Mouse (Mus musculus) hindbrain, postnatal 0 days (tissue): Measurements from ENCODE around the gene Selenof. TPM values are rescaled to one million over a fixed set of nuclear protein-coding genes. Genes with fewer than 3 reads are reported as not detected.

Experiments used
- ATAC-seq: fragments of 200-750 bp; cut with Nextera tagmentation; 2 replicates; pipeline ENCODE4 v1.8.0; 2017; ENCODE audit warnings: mild to moderate bottlenecking, moderate TSS enrichment, moderate library complexity
- DNase-seq: peaks from one replicate; pipeline ENCODE4 v3.0.0-alpha.2; 2015; ENCODE audit warnings: low spot score
- H3K27ac ChIP-seq: fragments of 300-500 bp; sonication (generic); 2 replicates; pipeline ENCODE4 v1.5.1; 2014; ENCODE audit warnings: mild to moderate bottlenecking
- H3K27me3 ChIP-seq: fragments of 300-500 bp; sonication (generic); 2 replicates; pipeline ENCODE4 v1.6.1; 2014; ENCODE audit warnings: low read length, mixed read lengths; ENCODE audit not compliant: insufficient read depth
- H3K36me3 ChIP-seq: fragments of 300-500 bp; sonication (generic); 2 replicates; pipeline ENCODE4 v1.6.1; 2014; ENCODE audit warnings: low read length, mixed read lengths; ENCODE audit not compliant: insufficient read depth
- H3K4me1 ChIP-seq: fragments of 300-500 bp; sonication (generic); 2 replicates; pipeline ENCODE4 v1.6.1; 2014; ENCODE audit warnings: antibody characterized with exemption, low read length, mixed read lengths; ENCODE audit not compliant: insufficient read depth
- H3K4me2 ChIP-seq: fragments of 300-500 bp; sonication (generic); 2 replicates; pipeline ENCODE4 v1.6.1; 2014; ENCODE audit warnings: low read depth, mild to moderate bottlenecking, low read length, moderate library complexity, mixed read lengths
- H3K4me3 ChIP-seq: fragments of 300-500 bp; sonication (generic); 2 replicates; pipeline ENCODE4 v1.5.1; 2014; ENCODE audit warnings: low read length
- H3K9ac ChIP-seq: fragments of 300-500 bp; sonication (generic); replicated peaks from 2 replicates; pipeline ENCODE4 v1.6.1; 2014; ENCODE audit warnings: mild to moderate bottlenecking, low read length, moderate library complexity, mixed read lengths
- H3K9me3 ChIP-seq: fragments of 300-500 bp; sonication (generic); 2 replicates; pipeline ENCODE4 v1.6.1; 2016; ENCODE audit warnings: low read length, mixed read lengths
- CTCF ChIP-seq: IDR thresholded peaks from 2 replicates; pipeline ENCODE4 v1.5.1; 2016; ENCODE audit warnings: antibody characterized with exemption, control low read depth, low read depth
- WGBS: fragments of 180-500 bp; shearing (Covaris S2); extraction: QIAGEN DNeasy Blood & Tissue Kit; methylation state at CpG from one replicate; pipeline ENCODE4 v1.1.7; 2014; 5-methylcytosine and 5-hydroxymethylcytosine counted together
- polyA plus RNA-seq: library from polyadenylated mRNA; unstranded; fragments of >200 nt; fragmentation: Nextera tagmentation; extraction: Ambion mirVana; gene quantifications from 2 replicates; pipeline ENCODE4 v1.2.1, GENCODE M21; 2015
- total RNA-seq: library from RNA; depleted of rRNA; stranded (reverse); fragments of >200 nt; gene quantifications from 2 replicates; pipeline ENCODE4 v1.2.3, GENCODE M21; 2014

The Selenof gene
- total and polyA plus RNA-seq, 2 experiments from 2014 or later: 210 to 686 TPM

- 47% methylated on average over 8 of the region's 8 CpGs for WGBS
- Histone ChIP-seq H3K4me2 (no peak overlapping the region), H3K9ac (no peak overlapping the region)
Observed at GRCm38 (mm10) chr3:144616654-144617425, 46.7 kb downstream of the Selenof start.

GRCm38 (mm10) chr3:144617633-144618180 is 47.6 kb downstream of the Selenof start:
- 81% methylated on average over 10 of the region's 10 CpGs for WGBS
- no peaks in the 10 kb centered on the region for H3K36me3 ChIP-seq
- no peaks in the 10 kb centered on the region for H3K27me3 ChIP-seq
- DNase-seq (no peak), ATAC-seq (no peak)
- no peak overlapping the region for H3K4me2 ChIP-seq
- H3K4me1 ChIP-seq: no peaks in the 10 kb centered on the region
- no peaks in the 10 kb centered on the region for H3K9me3 ChIP-seq
- H3K27ac ChIP-seq: no peak overlapping the region
- no peak for TF ChIP-seq CTCF
- H3K9ac ChIP-seq: no peak overlapping the region
- no peak overlapping the region for H3K4me3 ChIP-seq

More at GRCm38 (mm10) chr3:144616654-144617425, 46.7 kb downstream of the Selenof start:
- Histone ChIP-seq H3K4me1 (no peaks in the 10 kb centered on the region), H3K9me3 (no peaks in the 10 kb centered on the region), H3K4me3 (no peak overlapping the region), H3K27me3 (no peaks in the 10 kb centered on the region), H3K36me3 (no peaks in the 10 kb centered on the region), H3K27ac (no peak overlapping the region)
- peak; percentile 94 for DNase-seq
- TF ChIP-seq CTCF: peak; percentile 97
- ATAC-seq: peak; percentile 96

- Histone ChIP-seq H3K9ac (no peak overlapping the region), H3K4me2 (no peak overlapping the region), H3K4me3 (no peak overlapping the region), H3K36me3 (no peaks in the 10 kb centered on the region), H3K27ac (no peak overlapping the region), H3K4me1 (no peaks in the 10 kb centered on the region), H3K9me3 (no peaks in the 10 kb centered on the region), H3K27me3 (no peaks in the 10 kb centered on the region)
- no peak for TF ChIP-seq CTCF
- DNase-seq (peak; percentile 44), ATAC-seq (peak; percentile 70)
- WGBS: 65% methylated on average over 13 of the region's 13 CpGs
Observed at GRCm38 (mm10) chr3:144622930-144623612, 53.0 kb downstream of the Selenof start.

GRCm38 (mm10) chr3:144625691-144626090 is 55.6 kb downstream of the Selenof start:
- no peaks in the 10 kb centered on the region for H3K9me3 ChIP-seq
- no peak overlapping the region for H3K9ac ChIP-seq
- H3K4me3 ChIP-seq: no peak overlapping the region
- H3K36me3 ChIP-seq: no peaks in the 10 kb centered on the region
- no peaks in the 10 kb centered on the region for H3K4me1 ChIP-seq
- ATAC-seq (no peak), DNase-seq (no peak)
- no peak overlapping the region for H3K27ac ChIP-seq
- WGBS: 80% methylated on average over 5 of the region's 5 CpGs
- TF ChIP-seq CTCF: no peak
- H3K27me3 ChIP-seq: no peaks in the 10 kb centered on the region
- no peak overlapping the region for H3K4me2 ChIP-seq

GRCm38 (mm10) chr3:144628005-144628914 is 58.2 kb downstream of the Selenof start:
- no peak for ATAC-seq

GRCm38 (mm10) chr3:144628915-144629230 is 58.8 kb downstream of the Selenof start:
- Histone ChIP-seq H3K9ac (no peak overlapping the region), H3K4me1 (no peaks in the 10 kb centered on the region)
- WGBS: 92% methylated on average over 3 of the region's 3 CpGs

More at GRCm38 (mm10) chr3:144628005-144628914, 58.2 kb downstream of the Selenof start:
- H3K9ac ChIP-seq: no peak overlapping the region
- no peak overlapping the region for H3K4me3 ChIP-seq
- H3K9me3 ChIP-seq: no peaks in the 10 kb centered on the region
- H3K27me3 ChIP-seq: no peaks in the 10 kb centered on the region
- H3K4me1 ChIP-seq: no peaks in the 10 kb centered on the region
- H3K36me3 ChIP-seq: no peaks in the 10 kb centered on the region
- H3K4me2 ChIP-seq: no peak overlapping the region
- 80% methylated on average over 11 of the region's 11 CpGs for WGBS
- H3K27ac ChIP-seq: no peak overlapping the region
- TF ChIP-seq CTCF: no peak
- DNase-seq: no peak

More at GRCm38 (mm10) chr3:144628915-144629230, 58.8 kb downstream of the Selenof start:
- Histone ChIP-seq H3K36me3 (no peaks in the 10 kb centered on the region), H3K27ac (no peak overlapping the region), H3K4me3 (no peak overlapping the region), H3K4me2 (no peak overlapping the region), H3K9me3 (no peaks in the 10 kb centered on the region), H3K27me3 (no peaks in the 10 kb centered on the region)
- ATAC-seq: no peak
- DNase-seq: no peak
- no peak for TF ChIP-seq CTCF
